Mouse (Mus musculus): ENCODE data around the gene Izumo2. TPM values are rescaled to one million over a fixed set of nuclear protein-coding genes. Genes with fewer than 3 reads are reported as not detected.
"Not testable (repeated sequence)": the region's sequence is repeated elsewhere in the genome, so short reads cannot be mapped to it uniquely, and the experiment has no call there.

Gene Izumo2
- polyA plus RNA-seq, 1 experiment from 2014 or later, result not detected

DNA sequence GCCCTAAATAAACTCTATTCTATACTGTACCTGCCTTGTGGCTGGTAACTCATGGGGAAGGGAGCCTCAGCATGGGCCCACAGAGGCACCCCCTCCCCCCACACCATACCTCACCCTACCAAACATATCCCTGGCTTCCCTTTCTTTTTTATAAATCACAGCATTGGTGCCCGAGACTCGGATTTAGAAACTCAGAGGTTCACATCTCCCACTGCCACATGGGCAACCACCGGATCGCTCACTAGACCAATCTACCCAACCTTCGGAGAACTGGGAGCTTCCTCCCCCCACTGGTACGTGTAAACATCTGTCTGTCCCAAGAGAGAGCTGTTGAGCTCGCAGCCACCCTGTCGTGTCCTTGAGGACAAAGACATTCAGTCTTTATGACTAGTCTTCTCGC, 35.7 kb downstream of the Izumo2 start:
- Histone ChIP-seq H3K4me1 (peaks cover 21% of the 10 kb centered on the region), H3K36me3 (replicated peaks) (no peaks in the 10 kb centered on the region), H3K9ac (peak overlapping the region; percentile 62; the same call in 1 of the 2 replicates), H3K4me2 (peak overlapping the region; percentile 71), H3K27ac (peak overlapping the region; percentile 78), H3K9me3 (no peaks in the 10 kb centered on the region), H3K4me3 (peak overlapping the region; percentile 46), H3K27me3 (replicated peaks) (no peaks in the 10 kb centered on the region)
- 23% methylated on average over 9 of the region's 9 CpGs for WGBS
- ATAC-seq (replicated peaks), result no peak

DNA sequence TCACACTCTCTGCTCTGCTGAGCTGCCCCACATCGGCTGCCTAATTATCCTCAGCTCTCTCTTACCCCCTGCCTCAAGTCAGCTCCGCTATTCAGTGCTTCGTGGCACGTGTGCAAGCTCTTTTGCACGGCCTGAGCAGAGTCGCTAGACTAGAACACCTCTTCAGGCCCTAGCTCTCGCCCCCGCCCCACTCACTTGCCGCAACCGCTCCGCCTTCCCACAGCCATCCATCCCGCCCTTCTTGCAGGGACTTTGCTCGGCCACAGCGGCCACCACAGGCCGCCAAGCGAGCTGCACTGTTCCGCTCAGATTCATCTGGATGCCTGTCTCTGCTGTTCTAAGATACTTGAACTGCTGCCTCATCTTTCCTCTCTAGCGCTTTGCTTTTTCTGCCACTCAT, 36.5 kb downstream of the Izumo2 start:
- peak; percentile 78 for ATAC-seq (replicated peaks)
- no peaks in the 10 kb centered on the region for H3K27me3 ChIP-seq (replicated peaks)
- H3K4me3 ChIP-seq, result peak overlapping the region; percentile 46
- peak overlapping the region; percentile 62 for H3K9ac ChIP-seq
- no peaks in the 10 kb centered on the region for H3K36me3 ChIP-seq (replicated peaks)
- H3K9me3 ChIP-seq, result no peaks in the 10 kb centered on the region
- H3K4me1 ChIP-seq, result peaks cover 25% of the 10 kb centered on the region
- WGBS, result 1% methylated on average over 18 of the region's 18 CpGs
- H3K27ac ChIP-seq, result peak overlapping the region; percentile 78
- peak overlapping the region; percentile 71 for H3K4me2 ChIP-seq

DNA sequence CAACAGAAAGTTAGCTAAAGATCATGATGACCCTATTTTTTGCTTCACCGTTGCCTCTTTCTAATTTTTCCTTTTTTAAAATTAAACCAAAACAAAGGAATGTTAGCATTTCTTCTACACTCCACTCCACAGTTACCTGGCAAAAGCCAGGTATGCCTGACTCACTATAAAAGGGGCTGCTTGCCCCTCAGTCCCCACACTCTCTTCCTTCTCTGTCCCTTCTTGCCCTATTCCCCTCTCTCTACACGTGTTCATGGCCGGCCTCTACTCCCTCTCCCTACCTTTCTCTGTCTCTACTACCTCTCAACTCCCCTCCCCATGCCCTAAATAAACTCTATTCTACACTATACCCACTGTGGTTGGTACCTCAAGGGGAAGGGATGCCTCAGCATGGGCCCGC, 38.6 kb downstream of the Izumo2 start:
- no peak overlapping the region for H3K27ac ChIP-seq
- no peaks in the 10 kb centered on the region for H3K27me3 ChIP-seq (replicated peaks)
- no peak overlapping the region for H3K9ac ChIP-seq
- H3K9me3 ChIP-seq, result no peaks in the 10 kb centered on the region
- no peaks in the 10 kb centered on the region for H3K36me3 ChIP-seq (replicated peaks)
- no peak for ATAC-seq (replicated peaks)
- no peak overlapping the region for H3K4me3 ChIP-seq
- peaks cover 25% of the 10 kb centered on the region for H3K4me1 ChIP-seq
- no peak overlapping the region for H3K4me2 ChIP-seq
- 72% methylated on average over 4 of the region's 4 CpGs for WGBS

DNA sequence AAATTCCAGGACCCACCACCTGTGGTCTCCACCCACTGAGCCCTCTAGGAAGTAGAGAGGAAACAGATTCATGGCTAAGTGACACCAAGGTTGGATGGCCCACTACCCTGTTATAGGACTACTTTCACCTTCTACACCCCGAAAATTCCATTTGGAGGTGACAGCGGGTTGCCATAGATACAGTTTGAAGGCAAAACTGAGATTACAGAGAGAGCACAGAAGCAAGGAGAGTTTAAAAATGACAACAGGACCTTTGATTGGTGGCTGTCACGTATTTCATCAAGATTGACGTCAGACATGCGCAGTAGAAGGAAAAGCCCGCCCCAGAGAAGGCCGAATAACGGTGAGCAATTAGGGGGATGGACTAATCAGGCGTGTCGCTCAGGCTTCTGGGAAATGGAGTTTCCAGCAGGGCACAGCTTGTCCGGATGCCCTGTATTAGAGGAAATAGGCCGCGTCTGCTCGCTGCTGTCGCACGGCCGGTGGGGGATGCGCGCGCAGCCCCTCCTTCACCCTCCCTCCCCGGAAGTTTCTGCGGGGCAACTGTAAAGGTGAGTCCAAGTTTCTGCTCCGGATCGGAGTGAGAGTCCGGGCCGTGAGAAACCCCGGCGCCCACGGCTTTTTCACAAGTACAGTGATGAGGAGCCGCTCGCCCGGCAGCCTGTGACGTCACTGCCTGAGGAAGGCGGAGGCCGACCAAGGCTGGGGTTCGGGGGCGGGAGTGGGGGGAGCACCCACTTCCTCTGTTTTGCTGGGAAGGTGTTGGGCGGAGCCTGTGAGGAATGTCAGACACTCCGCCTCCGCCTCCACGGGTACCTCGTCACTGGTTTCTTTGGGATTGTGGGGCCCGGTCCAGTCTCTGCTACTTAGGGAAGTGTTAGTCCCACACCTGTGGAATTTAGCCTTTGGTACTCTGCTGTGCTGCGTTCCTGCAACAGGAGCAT, 39.8 kb downstream of the Izumo2 start, which contains the start of gene Vrk3:
TSS of gene Vrk3 (plus strand) at position 313 of the 944 bp plus-strand sequence.
- ATAC-seq (replicated peaks), result peak; percentile 96
- Histone ChIP-seq H3K27me3 (replicated peaks) (no peaks in the 10 kb centered on the region), H3K27ac (peak within 1 kb of the TSS; percentile 73), H3K4me1 (peaks cover 25% of the 10 kb centered on the region), H3K4me2 (peak within 1 kb of the TSS; percentile 62), H3K9me3 (no peaks in the 10 kb centered on the region), H3K4me3 (peak within 1 kb of the TSS; percentile 53), H3K9ac (peak within 1 kb of the TSS; percentile 36), H3K36me3 (replicated peaks) (no peaks in the 10 kb centered on the region)
- WGBS, result under 1% methylated on average over 44 of the region's 44 CpGs

DNA sequence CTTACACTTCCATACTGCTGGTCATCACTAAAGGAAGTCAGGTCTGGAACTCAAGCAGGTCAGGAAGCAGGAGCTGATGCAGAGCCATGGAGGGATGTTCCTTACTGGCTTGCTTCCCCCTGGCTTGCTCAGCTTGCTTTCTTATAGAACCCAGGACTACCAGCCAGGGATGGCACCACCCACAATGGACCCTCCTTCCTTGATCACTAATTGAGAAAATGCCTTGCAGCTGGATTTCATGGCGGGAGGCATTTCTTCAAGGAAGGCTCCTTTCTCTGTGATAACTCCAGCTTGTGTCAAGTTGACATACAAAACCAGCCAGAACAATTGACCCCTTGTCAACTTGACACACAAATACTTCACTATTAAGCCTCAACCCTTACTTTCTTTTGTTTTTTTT, 42.4 kb downstream of the Izumo2 start, which contains the start of gene Zfp473:
TSS of gene Zfp473 (minus strand) at position 101 of the 400 bp plus-strand sequence.
- H3K4me2 ChIP-seq; H3K9ac ChIP-seq; H3K27me3 ChIP-seq (replicated peaks); ATAC-seq (replicated peaks); H3K4me3 ChIP-seq; H3K9me3 ChIP-seq; H3K27ac ChIP-seq: not testable (repeated sequence)
- 89% methylated on average over 1 of the region's 1 CpGs for WGBS
- peaks cover 15% of the 10 kb centered on the region for H3K4me1 ChIP-seq
- peaks cover 20% of the 10 kb centered on the region; the same call in 1 of the 2 replicates for H3K36me3 ChIP-seq (replicated peaks)

DNA sequence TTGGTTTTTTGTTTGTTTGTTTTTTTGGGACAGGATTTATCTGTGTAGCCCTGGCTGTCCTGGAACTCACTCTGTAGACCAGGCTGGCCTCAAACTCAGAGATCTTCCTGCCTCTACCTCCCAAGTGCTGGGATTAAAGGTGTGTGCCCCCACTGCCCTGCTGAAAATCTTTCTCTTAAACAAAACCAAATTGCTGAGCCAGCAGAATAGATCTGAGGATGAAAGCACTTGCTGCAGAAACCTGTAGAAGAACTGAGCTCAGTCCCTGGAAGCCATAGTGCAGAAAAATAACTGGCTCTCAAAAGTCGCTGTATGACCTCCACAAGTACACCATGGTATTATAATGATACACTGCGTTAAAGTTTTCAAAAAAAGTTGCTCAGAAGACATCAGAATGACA, 48.6 kb downstream of the Izumo2 start:
- Histone ChIP-seq H3K4me3 (no peak overlapping the region), H3K9me3 (no peaks in the 10 kb centered on the region), H3K4me2 (no peak overlapping the region), H3K4me1 (no peaks in the 10 kb centered on the region), H3K36me3 (replicated peaks) (peaks cover 28% of the 10 kb centered on the region; the same call in 1 of the 2 replicates), H3K27ac (no peak overlapping the region), H3K27me3 (replicated peaks) (no peaks in the 10 kb centered on the region), H3K9ac (no peak overlapping the region)
- 96% methylated on average over 2 of the region's 2 CpGs for WGBS
- no peak for ATAC-seq (replicated peaks)

DNA sequence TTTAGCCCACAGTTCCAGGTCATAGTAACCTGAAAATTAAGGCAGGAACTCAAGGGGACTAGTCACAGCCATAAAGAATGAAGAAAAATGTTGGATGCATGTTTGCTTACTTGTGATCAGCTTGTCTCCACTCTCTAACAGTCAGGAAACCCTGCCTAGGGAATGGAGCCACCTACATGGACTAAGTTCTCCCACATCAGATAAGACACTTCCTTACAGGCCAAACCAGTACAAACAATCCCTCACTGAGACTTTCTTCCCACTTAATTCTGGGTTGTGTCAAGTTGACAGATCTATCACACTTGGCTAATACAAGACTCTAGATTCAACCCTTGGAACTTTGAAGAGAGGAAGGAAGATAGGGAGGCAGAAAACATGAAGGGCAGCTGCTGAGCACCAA, 51.8 kb downstream of the Izumo2 start:
- H3K27ac ChIP-seq, result no peak overlapping the region
- ATAC-seq (replicated peaks), result no peak
- peaks cover 18% of the 10 kb centered on the region; the same call in 1 of the 2 replicates for H3K36me3 ChIP-seq (replicated peaks)

DNA sequence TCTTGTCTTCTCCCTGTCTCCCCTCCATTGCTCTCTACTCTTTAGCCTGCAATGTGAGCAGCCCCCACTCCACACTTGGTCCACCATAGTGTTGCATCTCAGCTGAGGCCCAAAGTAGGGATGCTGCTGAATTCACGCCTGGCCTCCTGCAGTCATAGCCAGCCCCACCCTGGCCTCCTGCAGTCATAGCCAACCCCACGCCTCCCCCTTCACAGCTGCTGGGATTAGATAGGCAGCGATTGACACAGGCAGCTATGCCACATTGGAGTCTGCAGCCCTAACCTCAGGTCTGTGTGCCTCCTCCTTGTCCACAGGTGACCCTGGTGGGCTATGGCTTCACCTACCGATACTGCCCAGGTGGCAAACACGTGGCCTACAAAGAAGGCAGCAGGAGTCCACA, 59.6 kb downstream of the Izumo2 start:
- no peak overlapping the region for H3K9ac ChIP-seq
- H3K9me3 ChIP-seq, result no peaks in the 10 kb centered on the region
- H3K27me3 ChIP-seq (replicated peaks), result no peaks in the 10 kb centered on the region
- H3K27ac ChIP-seq, result no peak overlapping the region
- no peak overlapping the region for H3K4me3 ChIP-seq
- no peak for ATAC-seq (replicated peaks)
- no peak overlapping the region for H3K4me2 ChIP-seq
- WGBS, result 91% methylated on average over 5 of the region's 5 CpGs
- H3K4me1 ChIP-seq, result no peaks in the 10 kb centered on the region
- H3K36me3 ChIP-seq (replicated peaks), result peaks cover 15% of the 10 kb centered on the region

More for the DNA sequence above, 51.8 kb downstream of the Izumo2 start:
- Histone ChIP-seq H3K4me2 (no peak overlapping the region), H3K4me1 (no peaks in the 10 kb centered on the region), H3K9me3 (no peaks in the 10 kb centered on the region), H3K4me3 (no peak overlapping the region), H3K9ac (no peak overlapping the region), H3K27me3 (replicated peaks) (no peaks in the 10 kb centered on the region)

Other genes starting within 250 kb of the Izumo2 start
- 5.8 and 6.0 TPM in 2 replicates for gene Aspdh, start 243.4 kb upstream of the Izumo2 start, polyA plus RNA-seq (2015; fragmentation: Nextera tagmentation; extraction: Ambion mirVana)
- gene Josd2, start 240.8 kb upstream of the Izumo2 start, polyA plus RNA-seq (2015; fragmentation: Nextera tagmentation; extraction: Ambion mirVana), result 38.8 and 42.2 TPM in 2 replicates
- 145 and 162 TPM in 2 replicates for gene Emc10, start 212.2 kb upstream of the Izumo2 start, polyA plus RNA-seq (2015; fragmentation: Nextera tagmentation; extraction: Ambion mirVana)
- 30.1 and 36.6 TPM in 2 replicates for gene Fam71e1, start 212.2 kb upstream of the Izumo2 start, polyA plus RNA-seq (2015; fragmentation: Nextera tagmentation; extraction: Ambion mirVana)
- gene Mybpc2, start 184.1 kb upstream of the Izumo2 start, polyA plus RNA-seq (2015; fragmentation: Nextera tagmentation; extraction: Ambion mirVana), result 0.19 and 0.28 TPM in 2 replicates
- gene Spib, start 176.7 kb upstream of the Izumo2 start, polyA plus RNA-seq (2015; fragmentation: Nextera tagmentation; extraction: Ambion mirVana), result 0.05 TPM in 1 of 2 replicates, not detected in the other
- 23.8 and 25.3 TPM in 2 replicates for gene Pold1, start 159.9 kb upstream of the Izumo2 start, polyA plus RNA-seq (2015; fragmentation: Nextera tagmentation; extraction: Ambion mirVana)
- 61.1 and 66.6 TPM in 2 replicates for gene Nr1h2, start 154.8 kb upstream of the Izumo2 start, polyA plus RNA-seq (2015; fragmentation: Nextera tagmentation; extraction: Ambion mirVana)
- 1.1 and 1.4 TPM in 2 replicates for gene Napsa, start 136.4 kb upstream of the Izumo2 start, polyA plus RNA-seq (2015; fragmentation: Nextera tagmentation; extraction: Ambion mirVana)
- gene Kcnc3, start 118.1 kb upstream of the Izumo2 start, polyA plus RNA-seq (2015; fragmentation: Nextera tagmentation; extraction: Ambion mirVana), result 5.8 and 8.0 TPM in 2 replicates
- 2.3 and 2.9 TPM in 2 replicates for gene Myh14, start 37.9 kb upstream of the Izumo2 start, polyA plus RNA-seq (2015; fragmentation: Nextera tagmentation; extraction: Ambion mirVana)
- gene Vrk3, start 39.7 kb downstream of the Izumo2 start, polyA plus RNA-seq (2015; fragmentation: Nextera tagmentation; extraction: Ambion mirVana), result 28.4 and 29.7 TPM in 2 replicates
- gene Zfp473, start 42.3 kb downstream of the Izumo2 start, polyA plus RNA-seq (2015; fragmentation: Nextera tagmentation; extraction: Ambion mirVana), result 1.4 and 1.5 TPM in 2 replicates
- 49.9 and 52.7 TPM in 2 replicates for gene Nup62, start 107.3 kb downstream of the Izumo2 start, polyA plus RNA-seq (2015; fragmentation: Nextera tagmentation; extraction: Ambion mirVana)
- 1.6 and 2.2 TPM in 2 replicates for gene Il4i1, start 107.6 kb downstream of the Izumo2 start, polyA plus RNA-seq (2015; fragmentation: Nextera tagmentation; extraction: Ambion mirVana)
- 2.8 and 3.9 TPM in 2 replicates for gene Atf5, start 107.9 kb downstream of the Izumo2 start, polyA plus RNA-seq (2015; fragmentation: Nextera tagmentation; extraction: Ambion mirVana)
- gene Akt1s1, start 140.2 kb downstream of the Izumo2 start, polyA plus RNA-seq (2015; fragmentation: Nextera tagmentation; extraction: Ambion mirVana), result 89.7 and 91.1 TPM in 2 replicates
- 121 and 122 TPM in 2 replicates for gene Tbc1d17, start 140.3 kb downstream of the Izumo2 start, polyA plus RNA-seq (2015; fragmentation: Nextera tagmentation; extraction: Ambion mirVana)
- gene Pnkp, start 148.4 kb downstream of the Izumo2 start, polyA plus RNA-seq (2015; fragmentation: Nextera tagmentation; extraction: Ambion mirVana), result 30.5 and 32.8 TPM in 2 replicates
- gene Ptov1, start 161.0 kb downstream of the Izumo2 start, polyA plus RNA-seq (2015; fragmentation: Nextera tagmentation; extraction: Ambion mirVana), result 517 and 553 TPM in 2 replicates
- gene Med25, start 184.0 kb downstream of the Izumo2 start, polyA plus RNA-seq (2015; fragmentation: Nextera tagmentation; extraction: Ambion mirVana), result 179 TPM in 2 replicates
- 20.3 and 22.9 TPM in 2 replicates for gene Fuz, start 187.3 kb downstream of the Izumo2 start, polyA plus RNA-seq (2015; fragmentation: Nextera tagmentation; extraction: Ambion mirVana)
- 122 and 140 TPM in 2 replicates for gene Ap2a1, start 220.8 kb downstream of the Izumo2 start, polyA plus RNA-seq (2015; fragmentation: Nextera tagmentation; extraction: Ambion mirVana)
- 0.11 and 0.21 TPM in 2 replicates for gene Tsks, start 234.5 kb downstream of the Izumo2 start, polyA plus RNA-seq (2015; fragmentation: Nextera tagmentation; extraction: Ambion mirVana)